Mouse (Mus musculus) neutrophil, adult 5-6 weeks (primary cell): ENCODE results near the gene Rptn. TPM values are rescaled to one million over a fixed set of nuclear protein-coding genes. Genes with fewer than 3 reads are reported as not detected.

Experiments
- ATAC-seq: fragments of 151-379, 151-347 bp; 2 replicates; pipeline ENCODE4 v1.8.0; 2017; ENCODE audit warnings: mild to moderate bottlenecking, moderate TSS enrichment; ENCODE audit not compliant: insufficient number of reproducible peaks, poor library complexity, low FRiP score, severe bottlenecking; ENCODE audit errors: extremely low read depth
- total RNA-seq: library from RNA; stranded (forward); fragments of 200-1000 nt; gene quantifications from 2 replicates; pipeline ENCODE4 v1.2.3, GENCODE M21; 2017

Rptn gene
- total RNA-seq: not detected in 2 replicates

- ATAC-seq: no peak
These were observed at the start of gene Rptn for GRCm38 (mm10) chr3:93393366-93393765. Rptn (plus strand) TSS chr3:93393699.

- ATAC-seq: no peak
These were observed 46.6 kb upstream of the Rptn start for GRCm38 (mm10) chr3:93346896-93347295.

- ATAC-seq: no peak
These were observed 33.5 kb upstream of the Rptn start for GRCm38 (mm10) chr3:93360045-93360444.

DNA sequence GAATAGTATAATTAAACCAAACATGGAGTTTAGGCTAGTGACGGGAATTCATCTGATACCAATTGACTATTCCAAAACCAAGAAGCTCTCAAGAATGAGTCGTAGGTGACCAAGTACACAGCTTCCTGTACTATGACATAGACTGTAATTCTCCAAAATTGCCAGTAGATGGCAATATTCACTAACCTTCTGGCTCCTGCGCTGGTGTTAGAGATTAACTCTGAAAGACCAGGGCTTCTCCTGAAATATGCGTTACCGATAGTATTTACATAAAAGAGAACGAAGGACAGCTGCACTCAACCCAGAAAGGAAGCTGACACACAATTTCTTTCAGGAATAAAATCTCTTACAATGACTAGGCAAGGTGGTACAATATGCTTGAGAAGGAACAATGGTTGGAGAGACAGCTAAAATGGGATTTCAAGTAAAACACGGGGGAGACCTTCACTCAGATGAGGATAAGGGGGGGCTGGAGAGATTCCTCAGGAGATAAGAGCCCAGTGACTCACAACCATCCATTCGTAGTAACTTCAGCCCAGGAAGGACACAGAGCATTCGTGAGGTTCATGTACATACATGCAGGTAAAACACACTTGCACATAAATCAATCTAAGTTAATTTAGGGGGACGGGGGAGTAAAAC lies 31.4 kb upstream of the Rptn start:
- ATAC-seq: peak; percentile 82

DNA sequence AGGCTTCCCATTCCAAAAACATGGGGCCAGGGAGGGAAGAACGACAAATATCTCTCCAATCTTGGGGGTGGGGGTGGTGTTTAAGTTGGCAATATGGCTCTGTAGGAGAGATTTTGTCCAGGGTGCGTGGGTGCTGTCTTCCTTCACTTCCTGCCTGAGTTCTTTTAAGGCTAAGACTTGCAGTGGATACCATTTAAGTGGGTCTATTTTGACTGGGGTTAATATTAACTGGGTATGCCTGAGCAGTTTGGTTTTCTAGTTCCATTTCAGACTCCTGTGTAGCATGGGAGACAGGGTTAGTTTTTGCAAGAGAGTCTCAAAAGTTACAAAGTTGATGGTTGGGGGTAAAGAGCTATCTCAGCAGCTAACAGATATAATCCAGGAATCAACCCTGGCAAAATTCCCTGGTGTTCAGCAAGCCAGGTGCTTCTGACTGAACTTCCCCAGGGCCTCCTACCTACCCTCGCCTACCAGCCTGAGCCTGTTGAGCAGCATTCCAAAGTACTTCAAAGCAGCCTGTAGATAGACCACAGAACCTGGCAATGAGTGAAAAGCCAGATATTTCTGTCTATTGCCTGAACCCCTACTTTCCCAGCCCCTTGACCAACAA lies 26.4 kb upstream of the Rptn start:
- ATAC-seq: no peak

DNA sequence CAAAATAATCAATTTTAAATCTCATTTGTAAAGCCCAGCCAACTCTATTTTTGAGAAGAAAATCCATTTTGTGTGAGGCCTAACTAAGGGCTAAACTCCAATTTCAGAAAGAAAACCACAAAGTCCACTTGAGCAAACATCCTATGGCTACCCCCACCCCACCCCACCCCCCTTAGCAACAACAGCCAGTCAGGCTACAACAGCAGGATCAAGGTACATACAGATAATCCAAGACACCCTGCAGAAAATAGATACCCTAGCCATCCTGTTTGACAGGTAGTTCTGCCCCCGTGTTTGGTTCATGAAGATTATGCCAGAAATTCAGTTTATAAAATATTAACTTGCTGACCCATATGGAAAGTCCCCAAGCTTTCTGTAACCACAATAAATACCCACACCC lies 25.3 kb upstream of the Rptn start:
- ATAC-seq: no peak

- no peak for ATAC-seq
These were observed 20.1 kb upstream of the Rptn start for GRCm38 (mm10) chr3:93373416-93373815.

DNA sequence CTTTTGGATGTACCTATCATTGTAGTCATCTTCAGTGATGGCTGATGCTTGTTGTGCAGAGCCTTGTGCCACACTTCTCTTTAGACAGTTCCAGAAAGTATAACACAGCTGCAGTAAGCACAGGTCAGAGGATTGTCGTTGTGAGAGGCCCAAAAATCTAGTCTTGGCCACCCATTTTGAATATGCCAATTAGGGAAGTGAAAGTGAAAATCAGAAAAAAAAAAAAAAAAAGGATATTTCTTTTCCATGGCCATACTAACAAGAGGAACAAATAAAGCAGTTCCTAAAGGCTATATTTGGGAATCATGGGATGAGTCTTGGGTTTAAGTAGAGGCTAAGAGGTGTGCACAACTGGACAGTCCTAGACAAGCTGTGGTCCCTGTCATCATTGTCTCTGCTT lies 18.3 kb upstream of the Rptn start:
- ATAC-seq: no peak

- ATAC-seq: no peak
These were observed 17.9 kb upstream of the Rptn start for GRCm38 (mm10) chr3:93375601-93376000.

DNA sequence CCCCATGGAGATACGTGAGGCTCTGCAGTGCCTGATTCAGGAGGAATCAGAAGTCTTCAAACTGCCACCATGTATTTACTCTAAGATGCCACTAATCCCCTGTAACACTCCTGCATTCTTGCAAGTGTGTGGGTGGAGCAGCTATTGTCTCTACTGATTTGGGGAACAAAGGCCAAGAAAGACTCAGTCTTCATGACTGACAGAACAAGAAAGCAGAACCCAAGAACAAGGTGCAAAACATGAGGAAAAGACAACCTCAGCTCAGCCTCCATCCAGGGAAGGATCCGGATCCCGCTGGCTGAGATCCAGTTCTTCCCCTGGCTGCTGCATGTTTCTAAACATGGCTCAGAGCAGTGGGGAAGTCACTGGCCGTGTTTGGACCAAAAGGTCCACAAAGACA lies 15.4 kb upstream of the Rptn start:
- no peak for ATAC-seq

GRCm38 (mm10) chr3:93403936-93404335 lies 10.4 kb downstream of the Rptn start:
- ATAC-seq: no peak

- ATAC-seq: no peak
These were observed 13.5 kb downstream of the Rptn start for GRCm38 (mm10) chr3:93406992-93407391.

GRCm38 (mm10) chr3:93411905-93412304 lies 18.4 kb downstream of the Rptn start:
- no peak for ATAC-seq

- no peak for ATAC-seq
These were observed 38.2 kb downstream of the Rptn start for GRCm38 (mm10) chr3:93431673-93432072.

- no peak for ATAC-seq
These were observed 48.5 kb downstream of the Rptn start, which contains the start of gene Tchh for GRCm38 (mm10) chr3:93442030-93442429. Tchh (plus strand) TSS chr3:93442330.

GRCm38 (mm10) chr3:93443501-93444101 lies 50.1 kb downstream of the Rptn start:
- ATAC-seq: no peak

- ATAC-seq: peak; percentile 48; the same call in 1 of the 2 replicates
These were observed 51.1 kb downstream of the Rptn start for GRCm38 (mm10) chr3:93444343-93445164.

- ATAC-seq: no peak
These were observed 51.7 kb downstream of the Rptn start for GRCm38 (mm10) chr3:93445165-93445705.

DNA sequence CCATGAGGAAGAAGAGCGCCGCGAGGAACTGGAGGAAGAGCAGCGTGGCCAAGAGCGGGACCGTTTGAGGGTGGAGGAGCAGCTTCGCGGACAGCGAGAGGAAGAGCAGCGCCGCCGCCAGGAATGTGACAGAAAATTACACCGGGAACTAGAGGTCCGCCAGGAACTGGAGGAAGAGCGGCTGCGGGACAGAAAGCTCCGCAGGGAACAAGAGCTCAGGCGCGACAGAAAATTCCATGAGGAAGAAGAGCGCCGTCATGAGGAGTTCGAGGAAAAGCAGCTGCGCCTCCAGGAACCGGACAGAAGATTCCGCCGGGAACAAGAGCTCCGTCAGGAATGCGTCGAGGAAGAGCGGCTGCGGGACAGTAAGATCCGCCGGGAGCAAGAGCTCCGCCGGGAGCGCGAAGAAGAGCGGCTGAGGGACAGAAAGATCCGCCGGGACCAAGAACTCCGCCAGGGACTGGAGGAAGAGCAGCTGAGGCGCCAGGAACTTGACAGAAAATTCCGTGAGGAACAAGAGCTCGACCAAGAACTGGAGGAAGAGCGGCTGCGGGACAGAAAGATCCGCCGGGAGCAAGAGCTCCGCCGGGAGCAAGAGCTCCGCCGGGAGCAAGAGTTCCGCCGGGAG lies 52.7 kb downstream of the Rptn start:
- ATAC-seq: no peak
